Mouse (Mus musculus): ENCODE results near the gene Sf3a3. TPM values are rescaled to one million over a fixed set of nuclear protein-coding genes. Genes with fewer than 3 reads are reported as not detected.
"Not testable (repeated sequence)": the region's sequence is repeated elsewhere in the genome, so short reads cannot be mapped to it uniquely, and the experiment has no call there.

The Sf3a3 gene
- total and polyA plus RNA-seq, 3 experiments: 53.7 to 172 (median 106) TPM

DNA sequence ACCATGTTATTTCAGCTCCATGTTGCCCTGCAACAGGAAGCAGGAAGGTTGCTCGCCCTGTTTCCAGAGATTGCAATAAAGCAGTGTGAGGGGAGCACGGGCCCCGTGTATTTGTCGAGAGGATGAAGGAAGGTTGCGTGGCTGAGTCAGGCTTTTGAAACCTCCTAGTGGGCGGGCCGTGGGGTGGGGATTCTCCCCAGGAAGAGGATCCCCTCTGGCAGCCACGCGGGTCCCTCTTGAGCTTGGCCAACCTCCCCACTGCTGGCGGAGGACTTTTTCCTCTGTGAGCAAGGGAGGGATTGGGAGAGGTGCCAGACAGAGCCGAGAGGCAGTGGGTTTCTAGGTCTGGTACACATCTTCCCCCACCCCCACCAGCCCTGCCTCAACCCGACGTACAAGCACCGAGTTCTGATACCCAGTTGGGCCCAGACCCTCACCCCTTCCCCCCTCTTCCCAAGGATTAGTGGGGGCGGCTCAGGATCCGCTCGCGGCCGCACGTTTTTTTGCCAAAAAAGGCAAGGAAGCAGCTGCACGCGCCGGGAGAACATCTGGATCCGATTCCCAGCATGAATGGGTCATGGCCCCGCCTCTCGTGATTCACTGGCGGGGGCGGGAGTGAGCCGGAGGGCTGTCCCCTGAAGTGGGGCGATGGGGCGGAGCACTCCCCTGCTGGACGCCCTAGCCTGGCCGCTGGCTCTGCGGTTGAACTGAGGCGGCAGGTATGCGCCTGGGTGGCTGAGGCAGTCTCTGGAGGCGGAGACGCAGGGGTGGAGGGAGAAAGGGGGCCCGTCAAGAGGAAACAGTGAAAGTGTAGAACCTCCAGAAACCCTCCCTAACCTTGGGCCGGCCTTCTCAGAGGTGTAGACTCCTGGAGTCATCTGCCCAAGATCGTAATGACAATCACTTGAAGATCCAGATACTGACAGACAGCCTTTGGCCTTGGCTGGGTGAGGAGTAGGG lies 5.8 kb upstream of the Sf3a3 start:
- TF ChIP-seq TAL1 (conservative IDR thresholded peaks at IDR 0.05; ENCODE audit: low read depth, low read length) (no peak), GATA1 (IDR thresholded peaks at IDR 0.05; ENCODE audit: borderline replicate concordance, low read length) (no peak), POLR2AphosphoS5 (IDR thresholded peaks at IDR 0.05; ENCODE audit: insufficient replicate concordance, low read depth, low read length) (no peak), GATA2 (IDR thresholded peaks at IDR 0.05; ENCODE audit: borderline replicate concordance, low read depth, low read length) (no peak), CTCF (IDR thresholded peaks at IDR 0.05; ENCODE audit: low read depth, low read length) (no peak)
- Histone ChIP-seq H3K27me3 (ENCODE audit: insufficient read depth, low read length) (no peaks in the 10 kb centered on the region), H3K9me3 (replicated peaks) (peaks cover 4% of the 10 kb centered on the region; the same call in 1 of the 2 replicates), H3K4me1 (ENCODE audit: insufficient read depth, low read depth, low read length) (peaks cover 73% of the 10 kb centered on the region), H3K36me3 (replicated peaks) (peaks cover 51% of the 10 kb centered on the region), H3K4me3 (ENCODE audit: low read depth, low read length) (peak overlapping the region; percentile 71)
- DNase-seq (ENCODE audit: low spot score) (peak; percentile 87), ATAC-seq (ENCODE audit: extremely low read depth, insufficient number of reproducible peaks, low FRiP score, poor library complexity, severe bottlenecking) (peak; percentile 93)

GRCm38 (mm10) chr4:124709961-124710446 lies 4.6 kb upstream of the Sf3a3 start:
- Histone ChIP-seq H3K4me1 (ENCODE audit: insufficient read depth, low read depth, low read length) (peaks cover 65% of the 10 kb centered on the region), H3K9me3 (replicated peaks) (peaks cover 4% of the 10 kb centered on the region; the same call in 1 of the 2 replicates), H3K27me3 (ENCODE audit: insufficient read depth, low read length) (no peaks in the 10 kb centered on the region), H3K36me3 (replicated peaks) (peaks cover 39% of the 10 kb centered on the region), H3K4me3 (ENCODE audit: low read depth, low read length) (no peak overlapping the region; the same call in 1 of the 2 replicates)
- DNase-seq (ENCODE audit: low spot score) (no peak), ATAC-seq (ENCODE audit: extremely low read depth, insufficient number of reproducible peaks, low FRiP score, poor library complexity, severe bottlenecking) (no peak)
- TF ChIP-seq POLR2AphosphoS5 (IDR thresholded peaks at IDR 0.05; ENCODE audit: insufficient replicate concordance, low read depth, low read length) (no peak), TAL1 (conservative IDR thresholded peaks at IDR 0.05; ENCODE audit: low read depth, low read length) (no peak), GATA1 (IDR thresholded peaks at IDR 0.05; ENCODE audit: borderline replicate concordance, low read length) (no peak), CTCF (IDR thresholded peaks at IDR 0.05; ENCODE audit: low read depth, low read length) (no peak), GATA2 (IDR thresholded peaks at IDR 0.05; ENCODE audit: borderline replicate concordance, low read depth, low read length) (no peak)

GRCm38 (mm10) chr4:124710776-124711291 lies 3.7 kb upstream of the Sf3a3 start:
- no peak overlapping the region for H3K4me3 ChIP-seq (ENCODE audit: low read depth, low read length)
- DNase-seq (ENCODE audit: low spot score) (no peak), ATAC-seq (ENCODE audit: extremely low read depth, insufficient number of reproducible peaks, low FRiP score, poor library complexity, severe bottlenecking) (no peak)
- H3K27me3 ChIP-seq (ENCODE audit: insufficient read depth, low read length): no peaks in the 10 kb centered on the region
- H3K36me3 ChIP-seq (replicated peaks): peaks cover 34% of the 10 kb centered on the region
- H3K9me3 ChIP-seq (replicated peaks): peaks cover 4% of the 10 kb centered on the region; the same call in 1 of the 2 replicates
- H3K4me1 ChIP-seq (ENCODE audit: insufficient read depth, low read depth, low read length): peaks cover 62% of the 10 kb centered on the region
- peak; percentile 24; the same call in 1 of the 2 replicates for TF ChIP-seq CTCF (IDR thresholded peaks at IDR 0.05; ENCODE audit: low read depth, low read length)
- no peak for TF ChIP-seq TAL1 (conservative IDR thresholded peaks at IDR 0.05; ENCODE audit: low read depth, low read length)

- Histone ChIP-seq H3K4me3 (ENCODE audit: low read depth, low read length) (no peak overlapping the region), H3K36me3 (replicated peaks) (peaks cover 34% of the 10 kb centered on the region), H3K4me1 (ENCODE audit: insufficient read depth, low read depth, low read length) (peaks cover 62% of the 10 kb centered on the region), H3K27me3 (ENCODE audit: insufficient read depth, low read length) (no peaks in the 10 kb centered on the region), H3K9me3 (replicated peaks) (no peaks in the 10 kb centered on the region)
- no peak for DNase-seq (ENCODE audit: low spot score)
- ATAC-seq (ENCODE audit: extremely low read depth, insufficient number of reproducible peaks, low FRiP score, poor library complexity, severe bottlenecking): no peak
- no peak for TF ChIP-seq TAL1 (conservative IDR thresholded peaks at IDR 0.05; ENCODE audit: low read depth, low read length)
- no peak for TF ChIP-seq GATA2 (IDR thresholded peaks at IDR 0.05; ENCODE audit: borderline replicate concordance, low read depth, low read length)
- no peak for TF ChIP-seq GATA1 (IDR thresholded peaks at IDR 0.05; ENCODE audit: borderline replicate concordance, low read length)
- no peak for TF ChIP-seq CTCF (IDR thresholded peaks at IDR 0.05; ENCODE audit: low read depth, low read length)
- TF ChIP-seq POLR2AphosphoS5 (IDR thresholded peaks at IDR 0.05; ENCODE audit: insufficient replicate concordance, low read depth, low read length): no peak
Observed at GRCm38 (mm10) chr4:124712618-124713017, 2.0 kb upstream of the Sf3a3 start.

DNA sequence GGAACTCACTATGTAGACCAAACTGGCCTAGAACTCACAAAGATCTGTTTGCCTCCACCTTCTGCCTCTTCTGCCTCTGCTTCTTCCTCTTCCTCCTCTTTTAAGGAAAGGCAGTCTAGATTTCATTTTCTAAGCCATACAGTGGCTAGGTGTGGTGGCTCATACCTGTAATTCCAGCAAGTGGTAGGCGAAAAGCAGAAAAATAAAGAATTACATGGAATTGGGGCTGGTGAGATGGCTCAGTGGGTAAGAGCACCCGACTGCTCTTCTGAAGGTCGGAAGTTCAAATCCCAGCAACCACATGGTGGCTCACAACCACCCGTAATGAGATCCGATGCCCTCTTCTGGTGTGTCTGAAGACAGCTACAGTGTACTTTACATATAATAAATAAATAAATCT lies 726 bp upstream of the Sf3a3 start:
- H3K27me3 ChIP-seq (ENCODE audit: insufficient read depth, low read length); DNase-seq (ENCODE audit: low spot score); H3K9me3 ChIP-seq (replicated peaks); ATAC-seq (ENCODE audit: extremely low read depth, insufficient number of reproducible peaks, low FRiP score, poor library complexity, severe bottlenecking); H3K4me3 ChIP-seq (ENCODE audit: low read depth, low read length): not testable (repeated sequence)
- Histone ChIP-seq H3K36me3 (replicated peaks) (peaks cover 40% of the 10 kb centered on the region), H3K4me1 (ENCODE audit: insufficient read depth, low read depth, low read length) (peaks cover 54% of the 10 kb centered on the region)

- TF ChIP-seq TAL1 (conservative IDR thresholded peaks at IDR 0.05; ENCODE audit: low read depth, low read length) (no peak), GATA2 (IDR thresholded peaks at IDR 0.05; ENCODE audit: borderline replicate concordance, low read depth, low read length) (no peak), CTCF (IDR thresholded peaks at IDR 0.05; ENCODE audit: low read depth, low read length) (no peak), POLR2AphosphoS5 (IDR thresholded peaks at IDR 0.05; ENCODE audit: insufficient replicate concordance, low read depth, low read length) (no peak), GATA1 (IDR thresholded peaks at IDR 0.05; ENCODE audit: borderline replicate concordance, low read length) (no peak)
- H3K36me3 ChIP-seq (replicated peaks): peaks cover 84% of the 10 kb centered on the region
- no peaks in the 10 kb centered on the region for H3K9me3 ChIP-seq (replicated peaks)
- DNase-seq (ENCODE audit: low spot score) (no peak), ATAC-seq (ENCODE audit: extremely low read depth, insufficient number of reproducible peaks, low FRiP score, poor library complexity, severe bottlenecking) (no peak)
- no peaks in the 10 kb centered on the region for H3K27me3 ChIP-seq (ENCODE audit: insufficient read depth, low read length)
- H3K4me1 ChIP-seq (ENCODE audit: insufficient read depth, low read depth, low read length): peaks cover 27% of the 10 kb centered on the region
- no peak overlapping the region for H3K4me3 ChIP-seq (ENCODE audit: low read depth, low read length)
Observed at GRCm38 (mm10) chr4:124719101-124719500, 4.5 kb downstream of the Sf3a3 start.
